30 mouse cellular contexts compared by ENCODE assay signal in genomic region chr1:154094357-154094756, GRCm38 (mm10).
DNase-seq lines count a peak whose midpoint lies in the region; ATAC-seq and TF ChIP-seq lines count a peak whose summit lies in the region.
"Had no signal": no experiment of that assay in that cellular context is flagged by ENCODE, and none has a peak within 500 bp of the region (broad histone marks: within the 10 kb centered on the region; RNA-seq: fewer than 3 reads in every experiment).

No protein-coding gene starts in this region.

- H3K27me3 ChIP-seq in hindbrain, embryonic 12.5 days, result no peaks in the 10 kb centered on the region
- H3K27me3 ChIP-seq in forebrain, postnatal 0 days (ENCODE audit: insufficient read depth, low read length), result no peaks in the 10 kb centered on the region
- H3K27me3 ChIP-seq: embryonic facial prominence, embryonic 12.5 days; embryonic facial prominence, embryonic 15.5 days; forebrain, embryonic 15.5 days; heart, embryonic 15.5 days had no signal

- peak; percentile 68 for ATAC-seq in monocyte, adult 5-6 weeks (replicated peaks; ENCODE audit: insufficient number of reproducible peaks, low FRiP score, low TSS enrichment, poor library complexity, severe bottlenecking)
- ATAC-seq in hindbrain, embryonic 12.5 days (ENCODE audit: low FRiP score), result no peak
- no peak for ATAC-seq in forebrain, postnatal 0 days
- ATAC-seq: activated CD4-positive, CD25-positive, alpha-beta regulatory T cell, adult 4 months; forebrain, embryonic 15.5 days; hindbrain, postnatal 0 days; inflammation-experienced regulatory T-cells, adult 6 months; intestine, embryonic 16.5 days had no signal

- no peak for TF ChIP-seq CTCF in bone marrow macrophage, adult 2 months (IDR thresholded peaks at IDR 0.05; ENCODE audit: low read depth, low read length)
- no peak for TF ChIP-seq CTCF in forebrain, postnatal 0 days (IDR thresholded peaks at IDR 0.05; ENCODE audit: low read depth)

- peaks cover 59% of the 10 kb centered on the region for H3K4me1 ChIP-seq in bone marrow macrophage, adult 2 months (ENCODE audit: control insufficient read depth, insufficient read depth, low read length)
- no peaks in the 10 kb centered on the region for H3K4me1 ChIP-seq in hindbrain, embryonic 12.5 days
- no peaks in the 10 kb centered on the region for H3K4me1 ChIP-seq in forebrain, postnatal 0 days (ENCODE audit: insufficient read depth)
- H3K4me1 ChIP-seq: embryonic facial prominence, embryonic 12.5 days; embryonic facial prominence, embryonic 15.5 days; forebrain, embryonic 15.5 days had no signal

- no peak overlapping the region for H3K9ac ChIP-seq in hindbrain, embryonic 12.5 days
- no peak overlapping the region for H3K9ac ChIP-seq in forebrain, postnatal 0 days
- H3K9ac ChIP-seq: embryonic facial prominence, embryonic 12.5 days; embryonic facial prominence, embryonic 15.5 days; forebrain, embryonic 15.5 days; heart, embryonic 15.5 days; hindbrain, embryonic 14.5 days had no signal

- peak overlapping the region; percentile 80; the same call in 1 of the 2 replicates for H3K27ac ChIP-seq in bone marrow macrophage, adult 2 months (ENCODE audit: insufficient read depth, low read depth, low read length)
- no peak overlapping the region for H3K27ac ChIP-seq in hindbrain, embryonic 12.5 days
- H3K27ac ChIP-seq in forebrain, postnatal 0 days (ENCODE audit: low read depth, low read length), result no peak overlapping the region
- H3K27ac ChIP-seq: embryonic facial prominence, embryonic 12.5 days; embryonic facial prominence, embryonic 15.5 days; forebrain, embryonic 15.5 days; gastrocnemius, adult 2 months; heart, adult 2 months; heart, embryonic 15.5 days; hindbrain, embryonic 10.5 days; hindbrain, embryonic 14.5 days; hindbrain, postnatal 0 days had no signal

- no peaks in the 10 kb centered on the region for H3K36me3 ChIP-seq in hindbrain, embryonic 12.5 days
- H3K36me3 ChIP-seq in forebrain, postnatal 0 days (ENCODE audit: insufficient read depth), result no peaks in the 10 kb centered on the region
- H3K36me3 ChIP-seq: embryonic facial prominence, embryonic 12.5 days; embryonic facial prominence, embryonic 15.5 days; forebrain, embryonic 15.5 days; heart, embryonic 15.5 days; hindbrain, embryonic 10.5 days had no signal

- no peak for TF ChIP-seq POLR2A in bone marrow macrophage, adult 2 months (IDR thresholded peaks at IDR 0.05; ENCODE audit: borderline replicate concordance, low read depth, low read length)

- H3K4me3 ChIP-seq in bone marrow macrophage, adult 2 months (ENCODE audit: insufficient read depth, low read length), result no peak overlapping the region
- H3K4me3 ChIP-seq in hindbrain, embryonic 12.5 days, result no peak overlapping the region
- H3K4me3 ChIP-seq in forebrain, postnatal 0 days (ENCODE audit: low read depth, low read length), result no peak overlapping the region
- H3K4me3 ChIP-seq: embryonic facial prominence, embryonic 12.5 days; embryonic facial prominence, embryonic 15.5 days; forebrain, embryonic 15.5 days; gastrocnemius, adult 2 months; heart, adult 2 months; heart, embryonic 15.5 days; hindbrain, embryonic 10.5 days had no signal

- no peak overlapping the region for H3K4me2 ChIP-seq in hindbrain, embryonic 12.5 days (replicated peaks)
- no peak overlapping the region for H3K4me2 ChIP-seq in forebrain, postnatal 0 days (ENCODE audit: low read depth)
- H3K4me2 ChIP-seq: embryonic facial prominence, embryonic 12.5 days; embryonic facial prominence, embryonic 15.5 days; forebrain, embryonic 15.5 days; heart, embryonic 11.5 days; heart, embryonic 15.5 days; hindbrain, embryonic 14.5 days had no signal

- no peaks in the 10 kb centered on the region for H3K9me3 ChIP-seq in hindbrain, embryonic 12.5 days (replicated peaks)
- no peaks in the 10 kb centered on the region for H3K9me3 ChIP-seq in forebrain, postnatal 0 days (ENCODE audit: low read length)
- H3K9me3 ChIP-seq: embryonic facial prominence, embryonic 12.5 days; embryonic facial prominence, embryonic 15.5 days; forebrain, embryonic 15.5 days; heart, embryonic 15.5 days; hindbrain, embryonic 10.5 days had no signal

- peak; percentile 74 for DNase-seq in heart, adult 11 months
- DNase-seq in heart, adult 18-20 months, result no peak
- peak; percentile 9 for DNase-seq in 3T3-L1 (ENCODE audit: low read depth, low spot score)
- DNase-seq in thymus, postnatal 10 days (ENCODE audit: low spot score in 2 of 2), result no peak
- DNase-seq in forebrain, postnatal 0 days, result no peak
- DNase-seq: adrenal gland, adult 8-10 months; adrenal gland, postnatal 25 days; B cell, adult 2 months; cerebellum, adult 2 months; cerebellum, adult 9-11 months; cerebellum, postnatal 25 days; gastrocnemius, adult 2 months; gastrocnemius, postnatal 14 days; heart, adult 2 months; heart, postnatal 10 days; heart, postnatal 36 days had no signal

- WGBS in hindbrain, embryonic 12.5 days, result 81% methylated on average over 5 of the region's 5 CpGs
- 81% methylated on average over 5 of the region's 5 CpGs for WGBS in forebrain, postnatal 0 days

Comparison
In these comparisons a context has a peak if more than half of its experiments do, and no peak if none do; other contexts are left out.
1. DNase-seq: peak in heart, adult 11 months (single experiment) and 3T3-L1 (single experiment); none in heart, adult 18-20 months (0 of 2), thymus, postnatal 10 days (0 of 2) and forebrain, postnatal 0 days (single experiment).